Mouse (Mus musculus) neutrophil, adult 59 days (primary cell): ENCODE data around the gene Zfp597. TPM values are rescaled to one million over a fixed set of nuclear protein-coding genes. Genes with fewer than 3 reads are reported as not detected.

ENCODE experiments used
- total RNA-seq, 2 experiments: library from RNA; stranded (reverse); gene quantifications; 1 replicate in 1 of 2; 2 replicates in 1 of 2; pipeline ENCODE4 v1.2.4; 2023

Zfp597 gene
- 10 to 100 TPM; 18.8 to 23.0 TPM for total RNA-seq

GRCm38 (mm10) chr16:3884201-3885064 lies at the start of gene Zfp597, which contains the start of gene Gm20695:
Zfp597 (minus strand) TSS chr16:3884561.
Gm20695 (plus strand) TSS chr16:3884648.

GRCm38 (mm10) chr16:3908537-3909111 lies 24.3 kb upstream of the Zfp597 start, which contains the start of the genes 1700037C18Rik and Cluap1:
1700037C18Rik (minus strand) TSS chr16:3908689.
Cluap1 (plus strand) TSS chr16:3908801.

GRCm38 (mm10) chr16:3872216-3873047 lies 11.9 kb downstream of the Zfp597 start, which contains the start of gene Naa60:
Naa60 (plus strand) TSS chr16:3872375.

GRCm38 (mm10) chr16:3846711-3847518 lies 37.4 kb downstream of the Zfp597 start, which contains the start of gene Zfp174:
Zfp174 (plus strand) TSS chr16:3847268.

GRCm38 (mm10) chr16:3830588-3831109 lies 53.7 kb downstream of the Zfp597 start, which contains the start of gene Olfr15:
Olfr15 (plus strand) TSS chr16:3830878.

Other genes with a start within 250 kb of the Zfp597 start
- 10 to 100 TPM; 28.1 to 32.6 TPM for gene Mefv, start 166.5 kb downstream of the Zfp597 start, total RNA-seq
- gene Zfp263, start 140.5 kb downstream of the Zfp597 start, total RNA-seq, result 10 to 100 TPM; 28.8 to 43.6 TPM
- gene Olfr15, start 53.7 kb downstream of the Zfp597 start, total RNA-seq, result not detected
- under 1 TPM; 0.42 to 0.44 TPM for gene Zfp174, start 37.3 kb downstream of the Zfp597 start, total RNA-seq
- gene Naa60, start 12.2 kb downstream of the Zfp597 start, total RNA-seq, result 100 to 1,000 TPM; 118 to 123 TPM
- 1 to 10 TPM; 1.4 to 1.7 TPM for gene Gm20695, start 87 bp upstream of the Zfp597 start, total RNA-seq
- 1 to 10 TPM; 6.4 to 7.7 TPM for gene 1700037C18Rik, start 24.1 kb upstream of the Zfp597 start, total RNA-seq
- 10 to 100 TPM in 1 of 2 experiments, 1 to 10 TPM in 1; 9.8 to 12.7 TPM for gene Cluap1, start 24.2 kb upstream of the Zfp597 start, total RNA-seq
- 1 to 10 TPM in 1 of 2 experiments, under 1 TPM in 1; 0.82 to 1.2 TPM for gene Nlrc3, start 92.1 kb upstream of the Zfp597 start, total RNA-seq
- gene Slx4, start 119.2 kb upstream of the Zfp597 start, total RNA-seq, result 10 to 100 TPM; 21.8 to 26.6 TPM
- 1 to 10 TPM in 1 of 2 experiments, not detected in 1; 1.1 TPM for gene Dnase1, start 152.4 kb upstream of the Zfp597 start, total RNA-seq
- gene Trap1, start 193.3 kb upstream of the Zfp597 start, total RNA-seq, result 10 to 100 TPM; 25.0 to 26.1 TPM